Mouse (Mus musculus) spleen, adult 2 months (tissue): Measurements from ENCODE around the gene Cops7a.

ENCODE experiments used
- CTCF ChIP-seq: fragments of 200-500 bp; IDR thresholded peaks from 2 replicates; pipeline ENCODE4 v1.5.1; 2011; ENCODE audit warnings: mild to moderate bottlenecking, inconsistent platforms; ENCODE audit not compliant: insufficient read depth, insufficient read length, insufficient replicate concordance; ENCODE audit errors: extremely low read depth
- POLR2A ChIP-seq: fragments of 200-500 bp; IDR thresholded peaks from 2 replicates; pipeline ENCODE4 v1.6.1; 2011; ENCODE audit warnings: low read depth, low read length, inconsistent platforms

DNA sequence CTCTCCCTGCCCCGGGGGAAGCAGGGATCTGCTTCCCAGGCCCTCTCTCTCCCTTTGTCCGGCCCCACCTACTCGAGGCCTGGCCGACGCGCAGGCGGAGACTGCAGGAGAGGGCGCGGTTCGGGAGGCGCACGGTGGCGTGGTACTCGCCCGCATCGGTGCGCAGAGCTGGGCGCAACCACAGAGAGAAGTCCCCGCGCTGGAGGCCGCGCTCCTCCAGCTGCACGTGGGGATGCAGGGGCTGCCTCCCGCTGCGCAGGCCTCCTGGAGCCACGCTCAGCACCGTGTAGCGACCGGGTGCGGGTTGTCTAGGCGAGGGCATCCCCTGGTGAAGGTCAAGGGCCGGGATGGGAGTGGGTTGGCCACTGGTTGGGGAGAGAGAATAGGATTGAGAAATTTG lies 55.3 kb downstream of the Cops7a start:
- TF ChIP-seq POLR2A: no peak
- TF ChIP-seq CTCF: no peak
